Mouse (Mus musculus) heart, embryonic 14.5 days (tissue): ENCODE measurements around the gene Bcan. TPM values are rescaled to one million over a fixed set of nuclear protein-coding genes. Genes with fewer than 3 reads are reported as not detected.

ENCODE experiments used
- ATAC-seq: fragments of 200-750 bp; cut with Nextera tagmentation; 2 replicates; pipeline ENCODE4 v1.8.0; 2017; ENCODE audit warnings: low read depth, moderate TSS enrichment; ENCODE audit not compliant: insufficient number of reproducible peaks, insufficient read depth, low FRiP score
- H3K27ac ChIP-seq, 2 experiments: fragments of 200-500 bp in 1 of 2; fragments of 300-500 bp in 1 of 2; sonication (generic) in 1 of 2; replicated peaks in 1 of 2; 2 replicates each; pipeline ENCODE4 v1.5.1; 2012 to 2014; ENCODE audit warnings: low read depth in 2 of 2, low read length in 2 of 2, control low read depth in 1 of 2, mild to moderate bottlenecking in 1 of 2, mixed read lengths in 1 of 2; ENCODE audit not compliant: control insufficient read depth in 1 of 2, insufficient read depth in 1 of 2
- H3K27me3 ChIP-seq: fragments of 300-500 bp; sonication (generic); 2 replicates; pipeline ENCODE4 v1.6.1; 2014; ENCODE audit warnings: mild to moderate bottlenecking, low read length, control low read depth; ENCODE audit not compliant: control insufficient read depth, insufficient read depth
- H3K36me3 ChIP-seq: fragments of 300-500 bp; sonication (generic); 2 replicates; pipeline ENCODE4 v1.6.1; 2014; ENCODE audit warnings: mild to moderate bottlenecking, control low read depth, low read length, mixed read lengths; ENCODE audit not compliant: control insufficient read depth, insufficient read depth
- H3K4me1 ChIP-seq, 2 experiments: fragments of 200-500 bp in 1 of 2; fragments of 300-500 bp in 1 of 2; sonication (generic) in 1 of 2; 2 replicates each; pipeline ENCODE4 v1.6.1; 2012 to 2014; ENCODE audit warnings: low read length in 2 of 2, control low read depth in 1 of 2, mixed read lengths in 1 of 2; ENCODE audit not compliant: control insufficient read depth in 2 of 2, insufficient read depth in 2 of 2
- H3K4me2 ChIP-seq: fragments of 300-500 bp; sonication (generic); 2 replicates; pipeline ENCODE4 v1.6.1; 2014; ENCODE audit warnings: mild to moderate bottlenecking, low read length
- H3K4me3 ChIP-seq, 2 experiments: fragments of 200-500 bp in 1 of 2; fragments of 300-500 bp in 1 of 2; sonication (generic) in 1 of 2; 2 replicates each; pipeline ENCODE4 v1.5.1; 2012 to 2014; ENCODE audit warnings: low read length in 2 of 2, mild to moderate bottlenecking in 2 of 2, control low read depth in 1 of 2, low read depth in 1 of 2, moderate library complexity in 1 of 2; ENCODE audit not compliant: control insufficient read depth in 1 of 2, insufficient read depth in 1 of 2
- H3K9ac ChIP-seq: fragments of 300-500 bp; sonication (generic); 2 replicates; pipeline ENCODE4 v1.6.1; 2014; ENCODE audit warnings: mild to moderate bottlenecking, low read length
- H3K9me3 ChIP-seq: fragments of 300-500 bp; sonication (generic); 2 replicates; pipeline ENCODE4 v1.6.1; 2016; ENCODE audit warnings: low read length, control low read depth; ENCODE audit not compliant: control insufficient read depth
- WGBS: fragments of 180-500 bp; shearing (Covaris S2); extraction: QIAGEN DNeasy Blood & Tissue Kit; methylation state at CpG from one replicate; pipeline ENCODE4 v1.1.7; 2014; 5-methylcytosine and 5-hydroxymethylcytosine counted together
- polyA plus RNA-seq: library from polyadenylated mRNA; unstranded; fragments of >200 nt; fragmentation: Nextera tagmentation; extraction: Ambion mirVana; gene quantifications from 2 replicates; pipeline ENCODE4 v1.2.1, GENCODE M21; 2014

Gene Bcan
- 0.31 TPM in 1 of 2 replicates, not detected in the other for polyA plus RNA-seq

GRCm38 (mm10) chr3:88000181-88000580 is at the start of gene Bcan:
Gene Bcan (minus strand): TSS chr3:88000230.
- WGBS = under 1% methylated on average over 36 of the region's 39 CpGs
- Histone ChIP-seq H3K27me3 (peaks cover 95% of the 10 kb centered on the region), H3K27ac (no peak within 1 kb of the TSS), H3K4me1 (peaks cover 3 to 25% of the 10 kb centered on the region in 2 experiments; a peak in 3 of 4 replicates), H3K9ac (peak within 1 kb of the TSS; percentile 17; the same call in 1 of the 2 replicates), H3K4me2 (peak within 1 kb of the TSS; percentile 68), H3K4me3 (peak within 1 kb of the TSS; percentile 26 to 41), H3K36me3 (no peaks in the 10 kb centered on the region), H3K9me3 (no peaks in the 10 kb centered on the region)
- no peak for ATAC-seq

- no peaks in the 10 kb centered on the region for H3K9me3 ChIP-seq
- H3K4me2 ChIP-seq = no peak overlapping the region
- H3K27ac ChIP-seq = no peak overlapping the region
- H3K9ac ChIP-seq = no peak overlapping the region
- H3K27me3 ChIP-seq = no peaks in the 10 kb centered on the region
- no peak overlapping the region for H3K4me3 ChIP-seq
- peaks cover 31% of the 10 kb centered on the region for H3K36me3 ChIP-seq
- no peaks in the 10 kb centered on the region for H3K4me1 ChIP-seq
- 37% methylated on average over 3 of the region's 3 CpGs for WGBS
- no peak for ATAC-seq
Measured at GRCm38 (mm10) chr3:88049532-88049931, 49.5 kb upstream of the Bcan start.

GRCm38 (mm10) chr3:88042661-88043421 is 42.8 kb upstream of the Bcan start, which contains the start of gene Gpatch4:
Gene Gpatch4 (plus strand): TSS chr3:88043108.
- Histone ChIP-seq H3K36me3 (no peaks in the 10 kb centered on the region), H3K27me3 (peaks cover 9% of the 10 kb centered on the region), H3K27ac (peak within 1 kb of the TSS; percentile 9 to 47; a peak in 2 of 4 replicates), H3K4me3 (peak within 1 kb of the TSS; percentile 79 to 83), H3K4me2 (peak within 1 kb of the TSS; percentile 76), H3K4me1 (peaks cover 3 to 9% of the 10 kb centered on the region in 2 experiments; a peak in 3 of 4 replicates), H3K9me3 (no peaks in the 10 kb centered on the region), H3K9ac (peak within 1 kb of the TSS; percentile 76)
- peak; percentile 84 for ATAC-seq
- WGBS = 8% methylated on average over 36 of the region's 36 CpGs

GRCm38 (mm10) chr3:88035561-88036293 is 35.7 kb upstream of the Bcan start:
- Histone ChIP-seq H3K9me3 (no peaks in the 10 kb centered on the region), H3K4me2 (no peak overlapping the region), H3K9ac (no peak overlapping the region), H3K27me3 (peaks cover 43% of the 10 kb centered on the region), H3K27ac (no peak overlapping the region), H3K4me1 (no peaks in the 10 kb centered on the region), H3K4me3 (no peak overlapping the region), H3K36me3 (no peaks in the 10 kb centered on the region)
- 46% methylated on average over 1 of the region's 1 CpGs for WGBS
- no peak for ATAC-seq

GRCm38 (mm10) chr3:88033506-88033905 is 33.5 kb upstream of the Bcan start:
- Histone ChIP-seq H3K9ac (no peak overlapping the region), H3K4me3 (no peak overlapping the region), H3K36me3 (no peaks in the 10 kb centered on the region), H3K27me3 (peaks cover 36% of the 10 kb centered on the region), H3K4me1 (no peaks in the 10 kb centered on the region), H3K9me3 (peaks cover under 1% of the 10 kb centered on the region; the same call in 1 of the 2 replicates), H3K4me2 (no peak overlapping the region), H3K27ac (no peak overlapping the region)
- WGBS = 55% methylated on average over 5 of the region's 5 CpGs
- ATAC-seq = no peak

GRCm38 (mm10) chr3:88030608-88031395 is 30.8 kb upstream of the Bcan start:
- Histone ChIP-seq H3K9ac (no peak overlapping the region), H3K36me3 (no peaks in the 10 kb centered on the region), H3K27me3 (peaks cover 38% of the 10 kb centered on the region), H3K27ac (no peak overlapping the region), H3K9me3 (peaks cover 7% of the 10 kb centered on the region), H3K4me2 (no peak overlapping the region), H3K4me1 (no peaks in the 10 kb centered on the region), H3K4me3 (no peak overlapping the region)
- no peak; the same call in 1 of the 2 replicates for ATAC-seq
- 11% methylated on average over 19 of the region's 19 CpGs for WGBS
